Mouse (Mus musculus) liver, embryonic 11.5 days (tissue): ENCODE measurements at regions not wholly inside any gene's neighbourhood (a gene's known extent, or its start where the extent isn't known, plus 50 kb on each side); places are given as distances from the start of the nearest gene placed in this dataset.
A peak's percentile ranks its signal among the peaks of the same experiment; 100 is the strongest.

Experiments
- ATAC-seq: fragments of 200-750 bp; cut with Nextera tagmentation; replicated peaks from 2 replicates; pipeline ENCODE4 v1.8.0; 2017; ENCODE audit warnings: moderate number of reproducible peaks, mild to moderate bottlenecking, moderate TSS enrichment, moderate library complexity; ENCODE audit not compliant: low FRiP score
- DNase-seq: peaks from one replicate; pipeline ENCODE4 v3.0.0-alpha.2; 2017; ENCODE audit warnings: low spot score
- H3K27ac ChIP-seq: fragments of 300-500 bp; sonication (generic); 2 replicates; pipeline ENCODE4 v1.5.1; 2014; ENCODE audit warnings: mild to moderate bottlenecking, low read depth, low read length, control low read depth
- H3K27me3 ChIP-seq: fragments of 300-500 bp; sonication (generic); replicated peaks from 2 replicates; pipeline ENCODE4 v1.6.1; 2014; ENCODE audit warnings: low read length, mixed read lengths; ENCODE audit not compliant: control insufficient read depth, insufficient read depth
- H3K36me3 ChIP-seq: fragments of 300-500 bp; sonication (generic); 2 replicates; pipeline ENCODE4 v1.6.1; 2014; ENCODE audit warnings: mild to moderate bottlenecking, low read length, moderate library complexity, mixed read lengths; ENCODE audit not compliant: control insufficient read depth, insufficient read depth
- H3K4me1 ChIP-seq: fragments of 300-500 bp; sonication (generic); replicated peaks from 2 replicates; pipeline ENCODE4 v1.6.1; 2014; ENCODE audit warnings: low read length, mixed read lengths; ENCODE audit not compliant: control insufficient read depth, insufficient read depth
- H3K4me2 ChIP-seq: fragments of 300-500 bp; sonication (generic); 2 replicates; pipeline ENCODE4 v1.6.1; 2014; ENCODE audit warnings: mild to moderate bottlenecking, control low read depth, moderate library complexity
- H3K4me3 ChIP-seq: fragments of 300-500 bp; sonication (generic); 2 replicates; pipeline ENCODE4 v1.5.1; 2014; ENCODE audit warnings: low read depth, low read length, control low read depth
- H3K9ac ChIP-seq: fragments of 300-500 bp; sonication (generic); 2 replicates; pipeline ENCODE4 v1.6.1; 2014; ENCODE audit warnings: low read depth, low read length, control low read depth
- H3K9me3 ChIP-seq: fragments of 300-500 bp; sonication (generic); 2 replicates; pipeline ENCODE4 v1.6.1; 2016; ENCODE audit warnings: low read length, inconsistent platforms, mixed read lengths; ENCODE audit not compliant: control insufficient read depth
- WGBS: fragments of 180-500 bp; shearing (Covaris S2); extraction: QIAGEN DNeasy Blood & Tissue Kit; methylation state at CpG from one replicate; pipeline ENCODE4 v1.1.7; 2014; 5-methylcytosine and 5-hydroxymethylcytosine counted together

DNA sequence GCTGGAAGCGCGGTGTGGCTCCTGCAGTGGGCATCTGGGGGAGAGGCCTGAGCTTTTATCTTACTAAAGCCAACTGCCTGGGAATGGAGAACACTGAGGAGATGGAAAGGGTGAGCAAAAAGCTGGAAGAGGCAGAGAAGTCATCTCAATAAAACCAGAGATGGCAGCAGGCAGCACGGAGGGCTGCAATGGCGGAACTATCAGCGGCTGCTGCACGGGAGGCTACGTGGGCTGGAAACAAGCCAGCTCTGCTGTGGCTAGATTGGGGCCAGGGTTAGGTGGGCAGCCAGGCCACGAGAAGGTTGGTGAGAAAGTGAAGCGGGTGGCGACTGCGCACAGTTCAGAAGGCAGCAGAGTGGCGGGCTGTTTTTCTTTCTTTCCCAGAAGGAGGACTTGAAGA lies 197.8 kb downstream of the Enc1 start:
- H3K27ac ChIP-seq = no peak overlapping the region; the same call in 1 of the 2 replicates
- DNase-seq = no peak

DNA sequence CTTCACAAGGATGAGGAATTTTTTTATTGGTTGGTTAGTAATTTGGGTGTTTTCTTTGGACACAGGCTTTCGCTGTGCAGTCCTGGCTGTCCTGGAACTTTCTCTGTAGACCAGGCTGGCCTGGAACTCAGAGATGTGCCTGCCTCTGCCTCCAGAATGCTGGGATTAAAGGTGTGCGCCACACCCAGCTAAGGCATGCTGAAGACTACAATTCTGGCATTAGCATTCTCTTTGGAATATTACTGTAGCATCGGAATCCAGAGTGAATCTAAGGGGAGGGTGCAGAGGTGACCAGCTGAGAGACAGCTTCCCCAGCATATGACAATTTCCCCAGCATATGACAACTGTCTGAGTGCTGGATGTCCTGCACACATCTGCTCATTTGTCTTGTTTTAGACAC lies 197.4 kb downstream of the Enc1 start:
- H3K9ac ChIP-seq = no peak overlapping the region
- no peak overlapping the region for H3K4me2 ChIP-seq
- peaks cover 10% of the 10 kb centered on the region for H3K27me3 ChIP-seq
- peaks cover 49% of the 10 kb centered on the region for H3K4me1 ChIP-seq
- ATAC-seq (no peak), DNase-seq (no peak)
- H3K36me3 ChIP-seq = no peaks in the 10 kb centered on the region
- H3K4me3 ChIP-seq = no peak overlapping the region
- no peak overlapping the region for H3K27ac ChIP-seq
- no peaks in the 10 kb centered on the region for H3K9me3 ChIP-seq
- 90% methylated on average over 3 of the region's 3 CpGs for WGBS

More for the DNA sequence above, 197.8 kb downstream of the Enc1 start:
- Histone ChIP-seq H3K9me3 (no peaks in the 10 kb centered on the region), H3K36me3 (no peaks in the 10 kb centered on the region), H3K27me3 (peaks cover 10% of the 10 kb centered on the region), H3K4me3 (no peak overlapping the region), H3K4me1 (peaks cover 49% of the 10 kb centered on the region), H3K9ac (no peak overlapping the region), H3K4me2 (peak overlapping the region; percentile 28)
- WGBS = 50% methylated on average over 12 of the region's 12 CpGs
- no peak for ATAC-seq

DNA sequence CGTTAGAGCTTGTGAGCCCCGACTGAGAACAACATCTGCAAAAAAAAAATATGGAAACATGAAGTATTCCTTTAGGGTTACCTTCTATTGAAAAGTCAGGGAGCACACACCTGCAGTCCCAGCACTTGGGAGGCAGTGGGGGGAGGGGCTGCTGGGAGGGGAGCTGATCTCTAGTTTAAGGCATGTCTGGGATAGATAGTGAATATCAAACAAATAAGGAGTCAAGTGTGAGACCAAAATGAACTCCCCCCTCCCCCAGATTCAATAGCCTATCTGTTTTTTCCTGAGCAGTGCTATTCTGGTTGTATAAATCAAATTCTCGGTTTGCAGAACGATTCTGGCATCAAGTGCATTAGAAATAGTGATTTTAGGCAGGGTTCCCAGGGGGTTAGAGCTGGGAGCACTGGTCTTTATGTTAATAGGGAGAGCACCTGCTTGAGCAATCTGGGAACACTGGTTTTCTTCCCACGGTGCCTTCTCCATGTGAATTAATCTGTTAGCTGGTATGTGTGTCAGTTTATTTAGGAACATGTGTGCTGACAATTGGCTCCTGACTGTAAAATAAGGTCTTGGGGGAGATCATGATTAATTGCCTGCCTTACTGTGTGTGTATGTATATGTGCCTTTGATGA lies 195.9 kb downstream of the Enc1 start:
- H3K4me1 ChIP-seq = peaks cover 39% of the 10 kb centered on the region

DNA sequence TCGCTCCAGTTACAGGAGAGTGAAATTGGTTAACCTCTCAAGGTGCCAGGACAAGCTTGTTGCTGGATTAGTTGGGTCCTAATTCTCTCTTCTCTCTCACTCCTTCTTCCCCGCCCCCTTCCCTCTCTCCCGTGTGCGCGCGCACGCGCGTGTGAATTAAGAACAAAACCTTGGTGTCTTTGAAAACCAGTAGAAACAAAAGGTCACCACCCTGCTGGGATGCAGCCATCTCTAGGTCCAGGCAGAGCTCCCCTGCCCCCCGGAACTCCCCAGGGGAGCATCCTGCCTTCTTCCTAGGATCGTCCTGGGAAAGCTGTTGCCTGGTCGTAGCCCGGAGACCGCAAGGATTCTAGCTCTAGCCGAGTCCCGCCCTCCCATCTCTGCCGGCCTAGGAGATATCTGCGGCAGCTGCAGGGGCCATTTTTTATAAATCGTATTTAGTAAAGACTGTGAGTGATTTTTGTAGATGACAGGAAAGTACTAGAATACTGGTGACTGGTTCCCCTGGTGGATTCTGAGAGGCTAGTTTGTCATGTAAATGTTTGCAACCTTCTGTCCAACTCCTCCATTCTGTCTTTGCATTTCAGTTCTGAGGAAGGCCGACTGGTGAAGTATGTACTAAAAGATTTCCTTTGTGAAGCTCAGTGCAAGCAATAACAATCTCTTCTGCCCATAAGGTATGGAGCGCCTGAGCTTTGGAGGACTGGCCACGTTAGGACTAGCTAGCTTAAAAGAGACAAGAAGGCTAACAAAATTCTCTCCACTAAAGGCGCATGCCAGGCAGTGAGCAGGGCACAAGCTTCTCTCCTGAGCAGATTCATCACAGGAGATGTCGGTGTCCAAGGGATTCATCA lies 195.2 kb downstream of the Enc1 start:
- H3K9me3 ChIP-seq = no peaks in the 10 kb centered on the region
- 0 out of 2 replicates have a peak, but pooled peaks have one; percentile 29 for ATAC-seq
- H3K27ac ChIP-seq = peak overlapping the region; percentile 6; the same call in 1 of the 2 replicates
- WGBS = 8% methylated on average over 24 of the region's 24 CpGs
- peak overlapping the region; percentile 69 for H3K4me2 ChIP-seq
- 0 out of 2 replicates have a peak overlapping the region, but pooled peaks have one; percentile 0 for H3K9ac ChIP-seq
- H3K36me3 ChIP-seq = no peaks in the 10 kb centered on the region
- peak overlapping the region; percentile 31 for H3K4me3 ChIP-seq
- peaks cover 35% of the 10 kb centered on the region for H3K4me1 ChIP-seq
- peaks cover 10% of the 10 kb centered on the region for H3K27me3 ChIP-seq
- peak; percentile 63 for DNase-seq

More for the DNA sequence above, 195.9 kb downstream of the Enc1 start:
- DNase-seq = no peak
- H3K4me3 ChIP-seq = no peak overlapping the region
- WGBS = 43% methylated on average over 5 of the region's 5 CpGs
- H3K9ac ChIP-seq = no peak overlapping the region
- H3K36me3 ChIP-seq = no peaks in the 10 kb centered on the region
- ATAC-seq = no peak
- H3K4me2 ChIP-seq = peak overlapping the region; percentile 69; the same call in 1 of the 2 replicates
- no peak overlapping the region for H3K27ac ChIP-seq
- H3K9me3 ChIP-seq = no peaks in the 10 kb centered on the region
- peaks cover 10% of the 10 kb centered on the region for H3K27me3 ChIP-seq

DNA sequence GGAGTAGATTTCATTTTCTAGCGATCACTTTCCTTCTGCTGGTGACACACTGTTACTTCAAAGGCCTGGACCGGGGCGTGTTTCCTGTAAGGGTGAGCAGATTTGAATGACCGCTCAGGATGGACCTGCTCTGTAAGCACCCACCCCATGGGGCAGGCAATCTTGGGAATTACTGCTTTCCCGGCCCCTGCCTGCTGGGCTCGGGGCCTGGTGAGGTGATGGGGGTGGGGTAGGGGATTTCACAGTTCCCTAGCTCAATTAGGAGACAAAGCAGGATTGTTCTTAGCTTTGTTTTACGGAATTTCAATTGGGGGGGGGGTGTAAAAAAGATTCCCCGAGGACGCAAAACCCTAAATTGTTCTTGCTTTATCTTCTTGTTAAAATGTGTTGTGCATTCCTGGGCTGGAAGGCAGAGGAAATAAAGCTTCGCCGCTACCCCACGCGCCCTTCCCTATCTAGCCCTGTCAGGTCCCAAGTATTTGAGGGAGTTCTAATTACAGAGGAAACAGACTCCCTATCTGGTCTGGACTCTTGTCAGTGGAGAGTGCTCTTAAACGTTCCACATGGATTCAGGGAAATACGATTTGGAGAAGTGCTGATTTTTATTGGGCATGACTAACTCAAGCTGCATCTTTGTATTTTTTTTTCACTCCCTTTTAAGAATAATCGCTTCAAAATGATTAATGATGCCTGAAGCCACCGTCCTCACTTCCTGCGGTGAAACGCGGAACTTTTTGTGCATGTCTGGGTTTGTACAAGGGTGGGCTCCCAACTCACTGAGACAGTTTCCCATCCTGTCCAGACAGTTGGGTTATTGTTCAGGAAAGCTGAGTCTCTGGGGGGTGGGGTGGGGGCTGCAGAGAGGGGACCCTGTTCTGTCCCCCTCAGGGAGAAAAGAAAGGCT lies 194.3 kb downstream of the Enc1 start:
- no peaks in the 10 kb centered on the region for H3K9me3 ChIP-seq
- H3K4me1 ChIP-seq = peaks cover 30% of the 10 kb centered on the region
- no peaks in the 10 kb centered on the region for H3K36me3 ChIP-seq
- no peak overlapping the region for H3K9ac ChIP-seq
- peak overlapping the region; percentile 36 for H3K27ac ChIP-seq
- peak; percentile 64; the same call in 1 of the 2 replicates for ATAC-seq
- 5% methylated on average over 20 of the region's 20 CpGs for WGBS
- DNase-seq = peak; percentile 40
- peak overlapping the region; percentile 69 for H3K4me2 ChIP-seq
- H3K27me3 ChIP-seq = peaks cover 10% of the 10 kb centered on the region
- peak overlapping the region; percentile 31 for H3K4me3 ChIP-seq

DNA sequence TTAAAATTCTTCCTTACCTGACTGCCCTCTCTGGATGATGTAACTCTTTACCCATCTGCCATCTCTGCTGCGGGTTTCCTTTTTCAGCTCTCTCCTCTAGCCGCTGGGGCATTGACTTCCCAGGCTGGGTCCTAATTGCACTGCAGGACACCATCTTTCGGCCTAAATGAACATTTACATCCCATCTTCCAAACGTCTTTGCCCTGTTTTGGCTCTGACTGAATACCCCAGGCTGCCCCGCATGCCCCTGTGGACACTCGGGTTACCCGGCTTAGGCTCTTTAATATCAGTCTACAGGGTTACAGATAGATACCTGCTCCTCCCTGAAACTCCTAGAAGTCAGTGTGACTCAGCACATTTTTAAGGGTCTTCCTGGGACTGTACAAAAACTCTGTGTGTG lies 193.3 kb downstream of the Enc1 start:
- Histone ChIP-seq H3K9me3 (no peaks in the 10 kb centered on the region), H3K27me3 (peaks cover 10% of the 10 kb centered on the region), H3K27ac (no peak overlapping the region), H3K9ac (no peak overlapping the region), H3K4me3 (no peak overlapping the region), H3K4me1 (peaks cover 21% of the 10 kb centered on the region), H3K36me3 (no peaks in the 10 kb centered on the region), H3K4me2 (no peak overlapping the region)
- DNase-seq (no peak), ATAC-seq (no peak)
- 52% methylated on average over 7 of the region's 7 CpGs for WGBS

DNA sequence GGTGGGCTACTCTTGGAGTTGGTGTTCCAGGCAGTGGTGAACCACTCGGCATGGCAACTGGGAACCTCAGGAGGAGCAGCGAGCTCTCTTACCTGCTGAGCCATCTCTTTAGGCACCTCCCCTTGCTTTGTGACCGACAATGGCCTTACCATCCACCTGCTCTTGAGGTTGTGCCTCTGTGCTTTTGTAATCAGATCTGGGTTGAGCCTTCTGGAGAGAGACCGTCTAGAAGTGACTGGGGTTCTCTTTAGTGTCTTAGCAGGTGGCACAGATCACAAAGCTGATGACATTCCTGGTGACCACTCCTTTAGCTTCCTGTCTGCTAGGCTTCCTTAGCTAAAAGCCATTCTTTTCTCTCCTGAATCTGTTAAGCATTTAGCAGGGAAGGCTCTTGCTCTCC lies 191.7 kb downstream of the Enc1 start:
- Histone ChIP-seq H3K27me3 (peaks cover 10% of the 10 kb centered on the region), H3K36me3 (no peaks in the 10 kb centered on the region), H3K4me3 (no peak overlapping the region), H3K4me2 (no peak overlapping the region), H3K9me3 (no peaks in the 10 kb centered on the region), H3K27ac (no peak overlapping the region), H3K4me1 (peaks cover 15% of the 10 kb centered on the region), H3K9ac (no peak overlapping the region)
- ATAC-seq (no peak), DNase-seq (no peak)
- 41% methylated on average over 4 of the region's 4 CpGs for WGBS

DNA sequence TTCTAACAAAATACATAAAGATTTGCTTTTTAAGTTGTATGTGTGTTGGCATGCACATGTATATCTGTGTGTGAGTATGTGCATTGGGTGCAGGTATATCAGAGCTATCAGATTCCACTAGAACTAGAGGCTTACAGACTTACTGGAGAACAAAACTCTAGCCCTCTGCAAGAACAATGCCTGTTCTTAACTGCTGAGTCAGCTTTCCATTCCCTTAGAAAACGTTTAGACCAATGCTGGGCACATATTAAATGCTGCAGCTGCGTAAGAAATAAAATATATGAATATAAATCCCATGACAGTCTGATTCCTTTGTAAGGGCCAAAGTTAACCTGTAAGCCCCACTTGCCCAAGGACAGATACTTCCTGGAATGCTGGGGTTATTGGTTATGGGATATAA lies 190.0 kb downstream of the Enc1 start:
- ATAC-seq (no peak), DNase-seq (no peak)
- no peaks in the 10 kb centered on the region for H3K36me3 ChIP-seq
- H3K9ac ChIP-seq = no peak overlapping the region
- no peaks in the 10 kb centered on the region for H3K9me3 ChIP-seq
- no peak overlapping the region for H3K27ac ChIP-seq
- H3K27me3 ChIP-seq = peaks cover 3% of the 10 kb centered on the region; the same call in 1 of the 2 replicates
- H3K4me1 ChIP-seq = peaks cover 3% of the 10 kb centered on the region
- no peak overlapping the region for H3K4me2 ChIP-seq
- WGBS = 75% methylated on average over 2 of the region's 2 CpGs
- no peak overlapping the region for H3K4me3 ChIP-seq
